Mouse (Mus musculus) stomach, postnatal 0 days (tissue): ENCODE results near the gene Atp10a.

Source experiments
- CTCF ChIP-seq: IDR thresholded peaks from 2 replicates; pipeline ENCODE4 v1.5.1; 2016; ENCODE audit warnings: antibody characterized with exemption, low read depth, mild to moderate bottlenecking, moderate library complexity
- EP300 ChIP-seq: optimal IDR thresholded peaks from 2 replicates; pipeline ENCODE3; 2016; ENCODE audit warnings: antibody characterized with exemption

GRCm38 (mm10) chr7:58863174-58863573, 207.2 kb downstream of the Atp10a start:
- TF ChIP-seq CTCF (no peak), EP300 (no peak)
